Comparison of ENCODE assay signal across 10 mouse cellular contexts in genomic region chr11:106669873-106670173, GRCm38 (mm10). TPM values are rescaled to one million over a fixed set of nuclear protein-coding genes. Genes with fewer than 3 reads are reported as not detected.
DNase-seq lines count a peak whose midpoint lies in the region; TF ChIP-seq lines count a peak whose summit lies in the region.
"Had no signal": no experiment of that assay in that cellular context is flagged by ENCODE, and none has a peak within 500 bp of the region (broad histone marks: within the 10 kb centered on the region; RNA-seq: fewer than 3 reads in every experiment).

No protein-coding gene starts in this region.

- H3K27me3 ChIP-seq in kidney, adult 2 months (replicated peaks; ENCODE audit: control insufficient read depth, insufficient read depth, low read length) = no peaks in the 10 kb centered on the region
- H3K27me3 ChIP-seq: Patski had no signal

- peaks cover 5% of the 10 kb centered on the region for H3K4me1 ChIP-seq in kidney, adult 2 months (ENCODE audit: control insufficient read depth, insufficient read depth, low read length)
- H3K4me1 ChIP-seq in lung, adult 2 months (ENCODE audit: control insufficient read depth, insufficient read depth, low read length) = peaks cover 51% of the 10 kb centered on the region

- H3K4me3 ChIP-seq in kidney, adult 2 months (ENCODE audit: insufficient read depth, low read depth, low read length) = no peak overlapping the region
- no peak overlapping the region for H3K4me3 ChIP-seq in lung, adult 2 months (replicated peaks; ENCODE audit: extremely low read depth, low read depth, low read length)

- TF ChIP-seq POLR2A in kidney, adult 2 months (IDR thresholded peaks at IDR 0.05; ENCODE audit: low read depth, low read length) = no peak
- TF ChIP-seq POLR2A in lung, adult 2 months (IDR thresholded peaks at IDR 0.05; ENCODE audit: borderline replicate concordance, extremely low read depth, low read depth, low read length) = peak; percentile 24; the same call in 1 of the 2 replicates

- DNase-seq in kidney, adult 2 months = peak; percentile 41
- no peak for DNase-seq in kidney, adult 18-20 months
- DNase-seq in c-Kit-positive CD71-negative TER-119-negative erythroid progenitor cells, embryonic 14.5 days (ENCODE audit: low read depth) = peak; percentile 41
- no peak for DNase-seq in lung, adult 2 months
- peak; percentile 67 to 75 for DNase-seq in thymus, postnatal 10 days (ENCODE audit: low spot score in 2 of 2)
- no peak for DNase-seq in embryo, embryonic 11 days
- DNase-seq in ovary, postnatal 14 days (ENCODE audit: low spot score) = no peak
- no peak for DNase-seq in embryo, embryonic 10.5 days (ENCODE audit: low spot score)
- DNase-seq: cerebellum, postnatal 14 days had no signal

- no peak for TF ChIP-seq CTCF in kidney, adult 2 months (conservative IDR thresholded peaks at IDR 0.05; ENCODE audit: insufficient read depth, insufficient read length, low read depth, low read length)
- no peak for TF ChIP-seq CTCF in lung, adult 2 months (IDR thresholded peaks at IDR 0.05; ENCODE audit: insufficient read depth, low read length)

- 59% methylated on average over 9 of the region's 9 CpGs for WGBS in kidney, adult 2 months
- WGBS in lung, adult 2 months = 28% methylated on average over 9 of the region's 9 CpGs

- no peak overlapping the region for H3K27ac ChIP-seq in kidney, adult 2 months (ENCODE audit: insufficient read depth, low read depth, low read length)

- no peaks in the 10 kb centered on the region for H3K36me3 ChIP-seq in kidney, adult 2 months (ENCODE audit: control insufficient read depth, insufficient read depth, low read length)

RNA-seq across cellular contexts. Expression of gene Tex2, which starts 56.6 kb away (rescaled TPM):
- polyA plus RNA-seq in kidney, adult 2 months (2012; rRNA removed) = 33.0 and 37.2 TPM in 2 replicates
- polyA plus RNA-seq in lung, adult 2 months (2012; rRNA removed) = 12.6 and 15.1 TPM in 2 replicates

Comparison
In these comparisons a context has a peak if more than half of its experiments do, and no peak if none do; other contexts are left out.
1. DNase-seq: peak in kidney, adult 2 months (single experiment), c-Kit-positive CD71-negative TER-119-negative erythroid progenitor cells, embryonic 14.5 days (single experiment) and thymus, postnatal 10 days (2 of 2); none in kidney, adult 18-20 months (single experiment), lung, adult 2 months (single experiment), embryo, embryonic 11 days (single experiment), ovary, postnatal 14 days (single experiment) and embryo, embryonic 10.5 days (single experiment).